Mouse (Mus musculus): ENCODE results near the gene Tnfrsf26. TPM values are rescaled to one million over a fixed set of nuclear protein-coding genes. Genes with fewer than 3 reads are reported as not detected.
A peak's percentile ranks its signal among the peaks of the same experiment; 100 is the strongest.

Gene Tnfrsf26
- total and polyA plus RNA-seq, 2 experiments from 2014 or later = 0.20 to 0.47 TPM

- Histone ChIP-seq H3K9ac (replicated peaks; ENCODE audit: low read length) (no peak overlapping the region), H3K4me2 (ENCODE audit: low read depth, low read length) (no peak overlapping the region), H3K4me3 (ENCODE audit: low read length) (no peak overlapping the region), H3K4me1 (ENCODE audit: insufficient read depth, low read length) (no peaks in the 10 kb centered on the region), H3K36me3 (ENCODE audit: insufficient read depth, low read length) (no peaks in the 10 kb centered on the region), H3K27me3 (ENCODE audit: insufficient read depth, low read length) (no peaks in the 10 kb centered on the region), H3K27ac (no peak overlapping the region), H3K9me3 (ENCODE audit: low read length) (no peaks in the 10 kb centered on the region)
- TF ChIP-seq CTCF (IDR thresholded peaks at IDR 0.05; ENCODE audit: low read depth) = no peak
- ATAC-seq (no peak), DNase-seq (ENCODE audit: low spot score) (no peak)
- 48% methylated on average over 1 of the region's 1 CpGs for WGBS
These were observed 7.6 kb downstream of the Tnfrsf26 start for GRCm38 (mm10) chr7:143620951-143621350.

- Histone ChIP-seq H3K9ac (replicated peaks; ENCODE audit: low read length) (no peak overlapping the region), H3K27ac (no peak overlapping the region), H3K9me3 (ENCODE audit: low read length) (no peaks in the 10 kb centered on the region), H3K36me3 (ENCODE audit: insufficient read depth, low read length) (no peaks in the 10 kb centered on the region), H3K4me3 (ENCODE audit: low read length) (no peak overlapping the region), H3K27me3 (ENCODE audit: insufficient read depth, low read length) (no peaks in the 10 kb centered on the region), H3K4me2 (ENCODE audit: low read depth, low read length) (no peak overlapping the region), H3K4me1 (ENCODE audit: insufficient read depth, low read length) (no peaks in the 10 kb centered on the region)
- no peak for TF ChIP-seq CTCF (IDR thresholded peaks at IDR 0.05; ENCODE audit: low read depth)
- 61% methylated on average over 9 of the region's 9 CpGs for WGBS
- DNase-seq (ENCODE audit: low spot score) = no peak
- no peak for ATAC-seq
These were observed 14.0 kb downstream of the Tnfrsf26 start for GRCm38 (mm10) chr7:143614404-143615135.

GRCm38 (mm10) chr7:143612215-143612614 lies 16.3 kb downstream of the Tnfrsf26 start:
- H3K27ac ChIP-seq = no peak overlapping the region
- H3K27me3 ChIP-seq (ENCODE audit: insufficient read depth, low read length) = no peaks in the 10 kb centered on the region
- peak; percentile 12; the same call in 1 of the 2 replicates for TF ChIP-seq CTCF (IDR thresholded peaks at IDR 0.05; ENCODE audit: low read depth)
- H3K36me3 ChIP-seq (ENCODE audit: insufficient read depth, low read length) = no peaks in the 10 kb centered on the region
- H3K9me3 ChIP-seq (ENCODE audit: low read length) = no peaks in the 10 kb centered on the region
- H3K9ac ChIP-seq (replicated peaks; ENCODE audit: low read length) = no peak overlapping the region
- ATAC-seq (no peak), DNase-seq (ENCODE audit: low spot score) (no peak)
- H3K4me2 ChIP-seq (ENCODE audit: low read depth, low read length) = no peak overlapping the region
- no peaks in the 10 kb centered on the region for H3K4me1 ChIP-seq (ENCODE audit: insufficient read depth, low read length)
- WGBS = 63% methylated on average over 3 of the region's 3 CpGs
- no peak overlapping the region for H3K4me3 ChIP-seq (ENCODE audit: low read length)

- no peak overlapping the region for H3K4me2 ChIP-seq (ENCODE audit: low read depth, low read length)
- no peaks in the 10 kb centered on the region for H3K4me1 ChIP-seq (ENCODE audit: insufficient read depth, low read length)
- H3K36me3 ChIP-seq (ENCODE audit: insufficient read depth, low read length) = no peaks in the 10 kb centered on the region
- H3K27me3 ChIP-seq (ENCODE audit: insufficient read depth, low read length) = no peaks in the 10 kb centered on the region
- DNase-seq (ENCODE audit: low spot score) = no peak
- no peak overlapping the region for H3K4me3 ChIP-seq (ENCODE audit: low read length)
- H3K9me3 ChIP-seq (ENCODE audit: low read length) = no peaks in the 10 kb centered on the region
- H3K9ac ChIP-seq (replicated peaks; ENCODE audit: low read length) = no peak overlapping the region
- no peak overlapping the region for H3K27ac ChIP-seq
- no peak for TF ChIP-seq CTCF (IDR thresholded peaks at IDR 0.05; ENCODE audit: low read depth)
- ATAC-seq = no peak
- 83% methylated on average over 3 of the region's 3 CpGs for WGBS
These were observed 23.2 kb downstream of the Tnfrsf26 start for GRCm38 (mm10) chr7:143605321-143605720.

GRCm38 (mm10) chr7:143604889-143605288 lies 23.6 kb downstream of the Tnfrsf26 start:
- Histone ChIP-seq H3K9me3 (ENCODE audit: low read length) (no peaks in the 10 kb centered on the region), H3K27ac (no peak overlapping the region), H3K9ac (replicated peaks; ENCODE audit: low read length) (no peak overlapping the region), H3K4me3 (ENCODE audit: low read length) (no peak overlapping the region), H3K4me1 (ENCODE audit: insufficient read depth, low read length) (no peaks in the 10 kb centered on the region), H3K4me2 (ENCODE audit: low read depth, low read length) (no peak overlapping the region), H3K27me3 (ENCODE audit: insufficient read depth, low read length) (no peaks in the 10 kb centered on the region), H3K36me3 (ENCODE audit: insufficient read depth, low read length) (no peaks in the 10 kb centered on the region)
- no peak for TF ChIP-seq CTCF (IDR thresholded peaks at IDR 0.05; ENCODE audit: low read depth)
- 78% methylated on average over 2 of the region's 2 CpGs for WGBS
- DNase-seq (ENCODE audit: low spot score) (no peak), ATAC-seq (no peak)

- Histone ChIP-seq H3K4me2 (ENCODE audit: low read depth, low read length) (no peak overlapping the region), H3K9ac (replicated peaks; ENCODE audit: low read length) (no peak overlapping the region), H3K4me3 (ENCODE audit: low read length) (no peak overlapping the region), H3K27me3 (ENCODE audit: insufficient read depth, low read length) (no peaks in the 10 kb centered on the region), H3K27ac (no peak overlapping the region), H3K4me1 (ENCODE audit: insufficient read depth, low read length) (peaks cover 9% of the 10 kb centered on the region), H3K36me3 (ENCODE audit: insufficient read depth, low read length) (no peaks in the 10 kb centered on the region), H3K9me3 (ENCODE audit: low read length) (no peaks in the 10 kb centered on the region)
- no peak for ATAC-seq
- no peak for DNase-seq (ENCODE audit: low spot score)
- TF ChIP-seq CTCF (IDR thresholded peaks at IDR 0.05; ENCODE audit: low read depth) = no peak
- 81% methylated on average over 2 of the region's 2 CpGs for WGBS
These were observed 26.8 kb downstream of the Tnfrsf26 start for GRCm38 (mm10) chr7:143601705-143602104.

GRCm38 (mm10) chr7:143600231-143600740 lies 28.2 kb downstream of the Tnfrsf26 start:
- Histone ChIP-seq H3K27ac (no peak overlapping the region), H3K9me3 (ENCODE audit: low read length) (no peaks in the 10 kb centered on the region), H3K36me3 (ENCODE audit: insufficient read depth, low read length) (no peaks in the 10 kb centered on the region), H3K4me3 (ENCODE audit: low read length) (peak overlapping the region; percentile 92), H3K27me3 (ENCODE audit: insufficient read depth, low read length) (no peaks in the 10 kb centered on the region), H3K4me2 (ENCODE audit: low read depth, low read length) (peak overlapping the region; percentile 85), H3K4me1 (ENCODE audit: insufficient read depth, low read length) (peaks cover 9% of the 10 kb centered on the region), H3K9ac (replicated peaks; ENCODE audit: low read length) (peak overlapping the region; percentile 87; the same call in 1 of the 2 replicates)
- 7% methylated on average over 15 of the region's 15 CpGs for WGBS
- no peak for TF ChIP-seq CTCF (IDR thresholded peaks at IDR 0.05; ENCODE audit: low read depth)
- DNase-seq (ENCODE audit: low spot score) (no peak), ATAC-seq (no peak)
